Mouse (Mus musculus) urinary bladder, postnatal 36 days (tissue): ENCODE measurements around the gene Arl15.
A peak's percentile ranks its signal among the peaks of the same experiment; 100 is the strongest.

Source experiments
- DNase-seq, 2 experiments: peaks; one replicate each; pipeline ENCODE4 v3.0.0; 2022; ENCODE audit warnings: low spot score in 2 of 2, mixed read lengths in 1 of 2

Gene Arl15

GRCm38 (mm10) chr13:113869212-113870205 lies 75.2 kb downstream of the Arl15 start:
- DNase-seq: peak; percentile 20 to 53

- no peak for DNase-seq
These were observed 76.1 kb downstream of the Arl15 start for GRCm38 (mm10) chr13:113870403-113870802.

- peak in 1 of 2 experiments; percentile 67 for DNase-seq
These were observed 77.5 kb downstream of the Arl15 start for GRCm38 (mm10) chr13:113871853-113872252.

GRCm38 (mm10) chr13:113875724-113876123 lies 81.4 kb downstream of the Arl15 start:
- no peak for DNase-seq

- peak; percentile 53 to 62 for DNase-seq
These were observed 83.1 kb downstream of the Arl15 start for GRCm38 (mm10) chr13:113877420-113877819.

- no peak for DNase-seq
These were observed 84.3 kb downstream of the Arl15 start for GRCm38 (mm10) chr13:113878571-113878970.

GRCm38 (mm10) chr13:113879651-113880327 lies 85.5 kb downstream of the Arl15 start:
- DNase-seq: no peak

GRCm38 (mm10) chr13:113880564-113881171 lies 86.4 kb downstream of the Arl15 start:
- no peak for DNase-seq

GRCm38 (mm10) chr13:113882959-113883358 lies 88.7 kb downstream of the Arl15 start:
- DNase-seq: no peak

GRCm38 (mm10) chr13:113887090-113887489 lies 92.8 kb downstream of the Arl15 start:
- no peak for DNase-seq

- DNase-seq: no peak
These were observed 93.8 kb downstream of the Arl15 start for GRCm38 (mm10) chr13:113888126-113888525.

- DNase-seq: no peak
These were observed 94.4 kb downstream of the Arl15 start for GRCm38 (mm10) chr13:113888704-113889103.

- no peak for DNase-seq
These were observed 95.1 kb downstream of the Arl15 start for GRCm38 (mm10) chr13:113889140-113890055.

GRCm38 (mm10) chr13:113896684-113897083 lies 102.4 kb downstream of the Arl15 start:
- DNase-seq: no peak

GRCm38 (mm10) chr13:113897498-113897897 lies 103.2 kb downstream of the Arl15 start:
- no peak for DNase-seq

- no peak for DNase-seq
These were observed 103.6 kb downstream of the Arl15 start for GRCm38 (mm10) chr13:113897951-113898350.

- DNase-seq: peak in 1 of 2 experiments; percentile 36
These were observed 106.8 kb downstream of the Arl15 start for GRCm38 (mm10) chr13:113901001-113901545.

- DNase-seq: no peak
These were observed 109.0 kb downstream of the Arl15 start for GRCm38 (mm10) chr13:113903255-113903654.

- no peak for DNase-seq
These were observed 117.7 kb downstream of the Arl15 start for GRCm38 (mm10) chr13:113911986-113912519.

- DNase-seq: no peak
These were observed 120.3 kb downstream of the Arl15 start for GRCm38 (mm10) chr13:113914551-113914971.
